Mouse (Mus musculus) left cerebral cortex, postnatal 10 days (tissue): ENCODE data around the gene Exoc4. TPM values are rescaled to one million over a fixed set of nuclear protein-coding genes. Genes with fewer than 3 reads are reported as not detected.

Source experiments
- DNase-seq, 2 experiments: peaks; one replicate each; pipeline ENCODE4 v3.0.0; 2021 to 2022; ENCODE audit warnings: low spot score in 2 of 2, mixed read lengths in 1 of 2; ENCODE audit errors: extremely low spot score in 1 of 2
- intact Hi-C: fragments of 180-260 bp; cut with DNase I; formaldehyde crosslinking; loops from one replicate; pipeline ENCODE4 v1.15.1; 2025
- total RNA-seq, 2 experiments: library from RNA; stranded (reverse); gene quantifications; 2 replicates each; pipeline ENCODE4 v1.2.3; 2021

The Exoc4 gene
- total RNA-seq, 2 experiments from 2014 or later, result 65.7 to 79.9 TPM

- intact Hi-C loops, result no loop called here
Observed at GRCm38 (mm10) chr6:33298768-33299167, 49.9 kb downstream of the Exoc4 start.

GRCm38 (mm10) chr6:33305996-33306395, 57.1 kb downstream of the Exoc4 start:
- intact Hi-C loops, result no loop called here
- no peak for DNase-seq

More at GRCm38 (mm10) chr6:33298768-33299167, 49.9 kb downstream of the Exoc4 start:
- no peak for DNase-seq

GRCm38 (mm10) chr6:33308646-33309045, 59.8 kb downstream of the Exoc4 start:
- no peak for DNase-seq
- intact Hi-C loops, result no loop called here

- intact Hi-C loops, result no loop called here
- DNase-seq, result no peak
Observed at GRCm38 (mm10) chr6:33310486-33310885, 61.6 kb downstream of the Exoc4 start.

GRCm38 (mm10) chr6:33322849-33323248, 74.0 kb downstream of the Exoc4 start:
- intact Hi-C loops, result no loop called here
- no peak for DNase-seq

- no peak for DNase-seq
- intact Hi-C loops, result no loop called here
Observed at GRCm38 (mm10) chr6:33323386-33323785, 74.5 kb downstream of the Exoc4 start.

GRCm38 (mm10) chr6:33328326-33328725, 79.4 kb downstream of the Exoc4 start:
- DNase-seq, result no peak
- intact Hi-C loops, result no loop called here

- intact Hi-C loops, result no loop called here
- DNase-seq, result no peak
Observed at GRCm38 (mm10) chr6:33347088-33347775, 98.3 kb downstream of the Exoc4 start.

- peak in 1 of 2 experiments; percentile 18 for DNase-seq
- intact Hi-C loops, result no loop called here
Observed at GRCm38 (mm10) chr6:33361613-33362012, 112.7 kb downstream of the Exoc4 start.

- intact Hi-C loops, result no loop called here
Observed at GRCm38 (mm10) chr6:33380517-33380916, 131.6 kb downstream of the Exoc4 start.

GRCm38 (mm10) chr6:33382176-33382575, 133.3 kb downstream of the Exoc4 start:
- no peak for DNase-seq

More at GRCm38 (mm10) chr6:33380517-33380916, 131.6 kb downstream of the Exoc4 start:
- no peak for DNase-seq

GRCm38 (mm10) chr6:33392020-33392419, 143.1 kb downstream of the Exoc4 start:
- intact Hi-C loops, result no loop called here
- DNase-seq, result no peak

More at GRCm38 (mm10) chr6:33382176-33382575, 133.3 kb downstream of the Exoc4 start:
- intact Hi-C loops, result no loop called here

GRCm38 (mm10) chr6:33399491-33399890, 150.6 kb downstream of the Exoc4 start:
- DNase-seq, result no peak
- intact Hi-C loops, result no loop called here

- intact Hi-C loops, result no loop called here
- DNase-seq, result no peak
Observed at GRCm38 (mm10) chr6:33401161-33401560, 152.3 kb downstream of the Exoc4 start.

- no peak for DNase-seq
- intact Hi-C loops, result no loop called here
Observed at GRCm38 (mm10) chr6:33405562-33406275, 156.8 kb downstream of the Exoc4 start.

- DNase-seq, result no peak
- intact Hi-C loops, result no loop called here
Observed at GRCm38 (mm10) chr6:33409586-33409985, 160.7 kb downstream of the Exoc4 start.

GRCm38 (mm10) chr6:33425007-33425406, 176.1 kb downstream of the Exoc4 start:
- intact Hi-C loops, result no loop called here
- DNase-seq, result no peak

GRCm38 (mm10) chr6:33431207-33431787, 182.4 kb downstream of the Exoc4 start:
- intact Hi-C loops, result no loop called here
- no peak for DNase-seq

GRCm38 (mm10) chr6:33440508-33440907, 191.6 kb downstream of the Exoc4 start:
- no peak for DNase-seq
- intact Hi-C loops, result no loop called here

GRCm38 (mm10) chr6:33453810-33454209, 204.9 kb downstream of the Exoc4 start:
- intact Hi-C loops, result no loop called here

More at GRCm38 (mm10) chr6:33453810-33454209, 204.9 kb downstream of the Exoc4 start:
- no peak for DNase-seq
